Mouse (Mus musculus): ENCODE measurements at regions not wholly inside any gene's neighbourhood (a gene's known extent, or its start where the extent isn't known, plus 50 kb on each side); places are given as distances from the start of the nearest gene placed in this dataset.

DNA sequence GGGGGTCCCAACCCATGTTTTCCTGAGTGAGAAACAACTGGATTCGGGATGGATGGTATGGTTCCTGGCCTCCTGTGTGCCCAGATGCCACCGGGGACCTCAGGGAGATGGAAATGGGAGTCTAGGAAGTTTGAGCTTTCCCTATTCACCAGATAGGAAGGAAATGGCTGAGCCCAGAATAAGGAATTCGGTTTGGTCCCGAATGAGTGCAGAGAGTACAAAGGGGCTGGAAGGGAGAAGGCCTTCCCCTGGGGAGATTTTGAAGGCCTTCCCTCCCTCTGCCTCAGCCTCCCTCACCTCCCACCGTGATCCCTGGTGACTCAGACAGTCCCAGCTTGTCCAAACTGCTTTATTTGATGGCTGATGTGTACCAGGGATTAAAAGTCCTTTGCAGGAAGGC, 78.7 kb upstream of the Mpp6 start:
- no peak for TF ChIP-seq EP300 (IDR thresholded peaks at IDR 0.05)
- TF ChIP-seq CTCF (IDR thresholded peaks at IDR 0.05): no peak
